Mouse (Mus musculus) midbrain, postnatal 0 days (tissue): ENCODE measurements around the gene Adarb1. TPM values are rescaled to one million over a fixed set of nuclear protein-coding genes. Genes with fewer than 3 reads are reported as not detected.

Experiments used
- ATAC-seq: fragments of 200-750 bp; cut with Nextera tagmentation; 2 replicates; pipeline ENCODE4 v1.8.0; 2017; ENCODE audit warnings: moderate number of reproducible peaks, mild to moderate bottlenecking, moderate TSS enrichment, moderate library complexity; ENCODE audit not compliant: low FRiP score
- DNase-seq: peaks from one replicate; pipeline ENCODE4 v3.0.0-alpha.2; 2015; ENCODE audit warnings: low spot score
- H3K27ac ChIP-seq: fragments of 300-500 bp; sonication (generic); 2 replicates; pipeline ENCODE4 v1.5.1; 2014; ENCODE audit warnings: low read depth, mild to moderate bottlenecking, low read length, mixed read lengths
- H3K27me3 ChIP-seq: fragments of 300-500 bp; sonication (generic); 2 replicates; pipeline ENCODE4 v1.6.1; 2014; ENCODE audit warnings: low read length, control low read depth, mixed read lengths; ENCODE audit not compliant: insufficient read depth
- H3K36me3 ChIP-seq: fragments of 300-500 bp; sonication (generic); 2 replicates; pipeline ENCODE4 v1.6.1; 2014; ENCODE audit warnings: low read length, control low read depth, mixed read lengths; ENCODE audit not compliant: insufficient read depth
- H3K4me1 ChIP-seq: fragments of 300-500 bp; sonication (generic); 2 replicates; pipeline ENCODE4 v1.6.1; 2014; ENCODE audit warnings: mild to moderate bottlenecking, control low read depth, antibody characterized with exemption, low read length, mixed read lengths; ENCODE audit not compliant: insufficient read depth
- H3K4me2 ChIP-seq: fragments of 300-500 bp; sonication (generic); 2 replicates; pipeline ENCODE4 v1.6.1; 2014; ENCODE audit warnings: low read depth, mild to moderate bottlenecking, low read length, mixed read lengths; ENCODE audit not compliant: poor library complexity, severe bottlenecking
- H3K4me3 ChIP-seq: fragments of 300-500 bp; sonication (generic); 2 replicates; pipeline ENCODE4 v1.5.1; 2014; ENCODE audit warnings: low read depth, mild to moderate bottlenecking, low read length, moderate library complexity
- H3K9ac ChIP-seq: fragments of 300-500 bp; sonication (generic); replicated peaks from 2 replicates; pipeline ENCODE4 v1.6.1; 2014; ENCODE audit warnings: mild to moderate bottlenecking, low read length, moderate library complexity, mixed read lengths; ENCODE audit not compliant: poor library complexity, severe bottlenecking
- H3K9me3 ChIP-seq: fragments of 300-500 bp; sonication (generic); 2 replicates; pipeline ENCODE4 v1.6.1; 2016; ENCODE audit warnings: low read length, control low read depth
- CTCF ChIP-seq: IDR thresholded peaks from 2 replicates; pipeline ENCODE4 v1.5.1; 2016; ENCODE audit warnings: antibody characterized with exemption, mild to moderate bottlenecking
- WGBS: fragments of 180-500 bp; shearing (Covaris S2); extraction: QIAGEN DNeasy Blood & Tissue Kit; methylation state at CpG from one replicate; pipeline ENCODE4 v1.1.7; 2014; 5-methylcytosine and 5-hydroxymethylcytosine counted together
- polyA plus RNA-seq: library from polyadenylated mRNA; unstranded; fragments of >200 nt; fragmentation: Nextera tagmentation; extraction: Ambion mirVana; gene quantifications from 2 replicates; pipeline ENCODE4 v1.2.1, GENCODE M21; 2015
- total RNA-seq: library from RNA; depleted of rRNA; stranded (reverse); fragments of >200 nt; gene quantifications from 2 replicates; pipeline ENCODE4 v1.2.3, GENCODE M21; 2014

Adarb1 gene
- total and polyA plus RNA-seq, 2 experiments from 2014 or later = 16.1 to 50.4 TPM

- no peak for ATAC-seq
- WGBS = 96% methylated on average over 6 of the region's 6 CpGs
- Histone ChIP-seq H3K4me2 (no peak overlapping the region), H3K4me1 (no peaks in the 10 kb centered on the region), H3K9me3 (no peaks in the 10 kb centered on the region), H3K36me3 (no peaks in the 10 kb centered on the region), H3K4me3 (no peak overlapping the region), H3K27ac (no peak overlapping the region), H3K27me3 (no peaks in the 10 kb centered on the region), H3K9ac (no peak overlapping the region)
- no peak for TF ChIP-seq CTCF
- no peak for DNase-seq
These were observed 17.0 kb downstream of the Adarb1 start for GRCm38 (mm10) chr10:77401039-77401438.

GRCm38 (mm10) chr10:77399938-77400337 is 18.1 kb downstream of the Adarb1 start:
- ATAC-seq (no peak), DNase-seq (peak; percentile 65)
- Histone ChIP-seq H3K9ac (no peak overlapping the region), H3K4me2 (no peak overlapping the region), H3K4me1 (no peaks in the 10 kb centered on the region), H3K27ac (no peak overlapping the region), H3K4me3 (no peak overlapping the region), H3K36me3 (no peaks in the 10 kb centered on the region), H3K27me3 (no peaks in the 10 kb centered on the region), H3K9me3 (no peaks in the 10 kb centered on the region)
- TF ChIP-seq CTCF = no peak
- WGBS = 83% methylated on average over 5 of the region's 5 CpGs

- Histone ChIP-seq H3K36me3 (no peaks in the 10 kb centered on the region), H3K27ac (no peak overlapping the region), H3K4me1 (no peaks in the 10 kb centered on the region), H3K9ac (no peak overlapping the region), H3K9me3 (no peaks in the 10 kb centered on the region), H3K4me2 (no peak overlapping the region), H3K27me3 (no peaks in the 10 kb centered on the region), H3K4me3 (no peak overlapping the region)
- ATAC-seq (no peak), DNase-seq (no peak)
- WGBS = 63% methylated on average over 3 of the region's 3 CpGs
- TF ChIP-seq CTCF = no peak
These were observed 20.0 kb downstream of the Adarb1 start for GRCm38 (mm10) chr10:77398082-77398481.

DNA sequence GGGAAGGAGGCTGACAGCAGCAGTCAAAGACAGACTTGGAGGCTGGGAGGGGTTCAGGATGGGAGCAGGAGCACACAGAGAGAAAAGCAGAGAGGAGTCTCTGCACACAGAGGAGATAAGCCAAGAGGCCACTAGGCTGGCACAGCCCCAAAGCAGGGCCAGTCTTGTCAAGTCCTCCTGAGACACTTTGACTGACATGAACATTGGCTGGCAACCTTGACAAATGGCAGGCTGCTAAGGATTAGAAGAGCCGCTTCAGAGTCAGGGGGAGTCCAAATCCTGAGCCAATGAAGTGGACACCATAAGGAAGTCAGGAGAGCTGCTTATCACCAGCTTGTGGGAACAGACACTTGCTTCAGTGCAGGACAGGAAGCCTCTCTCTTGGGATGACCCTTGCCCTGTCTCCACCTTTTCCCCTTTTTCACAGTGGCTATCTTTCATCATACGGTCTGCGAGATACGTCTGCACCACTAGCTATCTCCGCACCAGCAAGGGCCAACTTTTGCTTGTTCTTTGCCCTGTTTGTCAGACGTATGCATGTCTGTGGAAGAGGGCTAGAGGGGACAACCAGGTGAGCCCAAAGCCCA is 20.9 kb downstream of the Adarb1 start:
- Histone ChIP-seq H3K27me3 (no peaks in the 10 kb centered on the region), H3K9ac (no peak overlapping the region), H3K36me3 (no peaks in the 10 kb centered on the region), H3K4me1 (no peaks in the 10 kb centered on the region), H3K27ac (no peak overlapping the region), H3K4me3 (no peak overlapping the region), H3K9me3 (no peaks in the 10 kb centered on the region), H3K4me2 (no peak overlapping the region)
- ATAC-seq (no peak), DNase-seq (peak; percentile 85)
- TF ChIP-seq CTCF = no peak
- WGBS = 84% methylated on average over 6 of the region's 6 CpGs

DNA sequence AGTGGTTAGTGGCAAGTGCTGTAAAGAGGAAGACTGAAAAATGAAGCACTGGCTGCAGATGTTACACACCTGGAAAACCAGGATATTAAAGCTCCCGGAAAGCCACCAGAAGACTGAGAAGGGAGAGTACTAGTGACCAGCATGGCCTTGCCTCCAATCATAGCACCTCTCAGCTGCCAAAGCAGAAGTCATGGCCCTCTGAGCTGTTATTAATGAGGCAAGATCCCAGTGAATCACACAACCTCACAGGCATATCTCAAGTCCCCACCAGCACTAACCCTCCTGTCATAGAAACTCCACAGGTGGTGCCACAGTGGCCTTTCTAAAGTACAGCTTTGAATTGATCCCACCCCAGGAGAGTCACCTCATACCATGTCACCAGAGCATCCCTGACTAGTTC is 22.1 kb downstream of the Adarb1 start:
- TF ChIP-seq CTCF = no peak
- Histone ChIP-seq H3K9me3 (no peaks in the 10 kb centered on the region), H3K4me1 (no peaks in the 10 kb centered on the region), H3K4me2 (no peak overlapping the region), H3K9ac (no peak overlapping the region), H3K27ac (no peak overlapping the region), H3K27me3 (no peaks in the 10 kb centered on the region), H3K4me3 (no peak overlapping the region), H3K36me3 (no peaks in the 10 kb centered on the region)
- no peak for ATAC-seq
- no peak for DNase-seq
- WGBS = 91% methylated on average over 1 of the region's 1 CpGs

DNA sequence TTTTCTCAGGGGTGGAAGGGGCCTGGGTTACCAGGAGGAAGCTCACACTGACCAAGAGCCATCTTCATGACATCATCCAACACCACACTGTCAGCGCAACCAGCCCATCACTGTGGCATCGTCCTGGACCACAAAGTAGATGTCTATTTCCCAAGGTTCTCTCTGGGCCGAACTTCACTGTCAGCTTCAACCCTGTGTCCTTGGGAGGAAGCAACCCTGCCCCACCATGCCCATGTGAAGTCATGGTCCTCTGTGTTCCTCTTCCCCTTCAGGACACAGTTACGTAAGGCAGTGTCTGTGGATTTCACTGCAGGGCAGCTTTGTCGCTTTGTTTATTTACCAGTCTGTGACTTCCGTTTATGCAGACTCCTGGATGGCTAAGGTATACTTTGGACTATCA is 27.0 kb downstream of the Adarb1 start:
- Histone ChIP-seq H3K27me3 (no peaks in the 10 kb centered on the region), H3K9me3 (no peaks in the 10 kb centered on the region), H3K4me2 (no peak overlapping the region), H3K4me3 (no peak overlapping the region), H3K9ac (no peak overlapping the region), H3K27ac (no peak overlapping the region), H3K4me1 (no peaks in the 10 kb centered on the region), H3K36me3 (no peaks in the 10 kb centered on the region)
- 88% methylated on average over 6 of the region's 6 CpGs for WGBS
- ATAC-seq (no peak), DNase-seq (no peak)
- no peak for TF ChIP-seq CTCF
